Mouse (Mus musculus): ENCODE data around the gene Jph4.

The Jph4 gene

GRCm38 (mm10) chr14:55119421-55120134 is 2.8 kb upstream of the Jph4 start:
- DNase-seq (ENCODE audit: extremely low read depth, low read depth, low spot score), result no peak

DNA sequence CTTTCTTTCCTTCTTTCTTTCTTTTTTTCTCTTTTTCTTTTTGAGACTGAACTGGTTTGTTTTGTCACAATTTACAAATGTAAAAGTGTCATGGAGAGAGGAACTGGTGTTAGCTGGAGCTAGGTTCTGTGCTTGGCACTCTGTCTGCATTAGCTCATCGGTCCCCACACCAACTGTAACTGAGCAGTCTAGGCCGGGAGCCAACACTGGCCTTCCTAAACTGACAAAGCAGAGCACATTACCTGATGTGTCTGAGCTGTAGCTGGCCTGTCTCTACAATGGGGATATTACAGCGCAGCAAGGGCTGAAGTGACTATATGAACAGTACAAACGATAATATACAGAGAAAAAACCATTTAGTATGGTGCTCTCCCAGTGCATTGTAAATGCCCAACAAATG is 2.1 kb upstream of the Jph4 start:
- DNase-seq (ENCODE audit: extremely low read depth, low read depth, low spot score), result no peak

GRCm38 (mm10) chr14:55115846-55116245 is 889 bp downstream of the Jph4 start:
- DNase-seq (ENCODE audit: extremely low read depth, low read depth, low spot score), result no peak

GRCm38 (mm10) chr14:55114759-55115701 is 1.7 kb downstream of the Jph4 start:
- DNase-seq (ENCODE audit: extremely low read depth, low read depth, low spot score), result no peak

- no peak for DNase-seq (ENCODE audit: extremely low read depth, low read depth, low spot score)
These were observed 2.6 kb downstream of the Jph4 start for GRCm38 (mm10) chr14:55113975-55114645.

- no peak for DNase-seq (ENCODE audit: extremely low read depth, low read depth, low spot score)
These were observed 3.3 kb downstream of the Jph4 start for GRCm38 (mm10) chr14:55113351-55113974.

- DNase-seq (ENCODE audit: extremely low read depth, low read depth, low spot score), result no peak
These were observed 5.0 kb downstream of the Jph4 start for GRCm38 (mm10) chr14:55111720-55112119.

- DNase-seq (ENCODE audit: extremely low read depth, low read depth, low spot score), result no peak
These were observed 6.7 kb downstream of the Jph4 start for GRCm38 (mm10) chr14:55110076-55110475.

DNA sequence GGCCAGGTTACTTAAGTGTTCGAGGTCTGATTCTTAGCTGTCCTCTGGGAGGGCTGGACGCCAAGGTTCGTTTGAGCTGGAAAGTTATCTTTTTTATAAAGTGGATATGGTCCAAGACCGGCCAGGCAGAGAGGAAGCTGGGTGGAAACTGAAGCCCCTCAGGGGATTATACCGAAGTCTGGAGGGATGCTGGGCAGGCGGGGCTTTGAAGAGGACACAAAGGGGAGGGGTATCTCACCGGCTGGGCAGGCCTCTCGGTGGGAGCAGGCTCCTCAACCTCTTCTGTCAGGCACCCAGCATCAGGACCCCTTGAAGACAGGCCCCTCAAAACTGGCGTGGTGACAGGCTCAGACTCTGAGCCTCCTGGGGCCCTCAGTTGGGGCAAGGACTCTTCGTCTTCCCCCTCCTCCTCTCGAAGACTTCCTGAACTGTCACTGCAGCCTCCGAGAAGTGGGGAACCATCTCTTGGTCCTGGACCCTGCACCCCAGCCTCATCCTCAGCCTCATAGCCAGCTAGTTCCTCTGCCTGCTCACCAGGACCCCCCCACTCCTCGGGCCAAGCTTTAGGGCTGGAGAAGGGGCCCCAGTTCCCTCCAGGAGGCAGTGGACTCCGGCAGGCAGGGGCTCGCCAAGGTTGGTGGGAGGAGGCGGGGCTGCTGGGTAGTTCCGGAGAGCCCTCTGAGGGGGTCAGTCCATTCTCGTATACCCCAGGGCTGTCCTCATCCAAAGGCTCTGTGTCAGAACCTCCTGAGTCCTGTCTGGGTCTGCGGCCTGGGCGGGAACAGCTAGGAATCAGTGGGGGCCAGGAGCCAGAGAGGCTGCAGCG is 7.5 kb downstream of the Jph4 start:
- no peak for DNase-seq (ENCODE audit: extremely low read depth, low read depth, low spot score)

- DNase-seq (ENCODE audit: extremely low read depth, low read depth, low spot score), result no peak
These were observed 8.4 kb downstream of the Jph4 start for GRCm38 (mm10) chr14:55108202-55108870.

DNA sequence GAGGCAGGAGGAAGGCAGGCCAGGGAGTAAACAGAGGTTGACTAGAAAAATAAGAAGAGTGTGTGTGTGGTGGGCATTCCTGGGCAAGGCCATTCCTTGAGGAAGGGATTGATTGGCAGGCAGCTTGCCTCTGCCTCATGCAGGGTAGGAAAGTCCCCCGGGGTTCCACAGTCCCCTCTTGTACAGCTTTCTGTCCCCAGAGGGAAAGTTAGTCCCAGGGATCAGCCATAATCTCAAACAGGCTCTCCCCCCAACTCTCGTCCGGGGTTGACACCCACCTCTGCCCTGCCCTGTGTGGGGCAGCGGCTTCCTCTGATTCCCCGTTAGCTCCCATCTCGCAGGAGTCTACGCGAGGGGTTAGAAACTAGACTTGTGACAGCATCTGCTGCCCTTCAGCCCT is 9.7 kb downstream of the Jph4 start:
- no peak for DNase-seq (ENCODE audit: extremely low read depth, low read depth, low spot score)

GRCm38 (mm10) chr14:55105836-55106809 is 10.6 kb downstream of the Jph4 start, which contains the start of gene Ap1g2:
Gene Ap1g2, minus strand, starts transcription at chr14:55106593.
- no peak for DNase-seq (ENCODE audit: extremely low read depth, low read depth, low spot score)

- no peak for DNase-seq (ENCODE audit: extremely low read depth, low read depth, low spot score)
These were observed 11.3 kb downstream of the Jph4 start for GRCm38 (mm10) chr14:55105386-55105785.

DNA sequence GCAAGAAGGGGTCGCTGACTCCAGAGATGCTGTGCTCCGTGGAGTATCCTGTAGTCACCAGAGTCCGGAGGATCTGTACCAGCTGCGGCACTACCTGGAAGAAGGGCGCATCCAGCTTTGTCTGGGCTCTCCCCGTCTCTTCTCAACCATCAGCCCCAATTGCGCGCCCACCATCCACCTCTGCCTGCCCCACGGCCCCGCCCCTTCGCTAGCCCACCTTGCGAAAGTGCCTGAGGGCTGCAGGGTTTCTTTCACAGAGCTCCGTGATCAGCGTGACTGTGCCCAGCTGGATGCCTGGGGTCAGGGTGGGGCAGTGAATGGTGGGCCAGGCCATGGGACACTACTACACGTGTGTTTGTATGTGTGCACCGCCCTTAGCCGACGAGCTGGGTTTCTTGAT is 12.4 kb downstream of the Jph4 start:
- no peak for DNase-seq (ENCODE audit: extremely low read depth, low read depth, low spot score)

DNA sequence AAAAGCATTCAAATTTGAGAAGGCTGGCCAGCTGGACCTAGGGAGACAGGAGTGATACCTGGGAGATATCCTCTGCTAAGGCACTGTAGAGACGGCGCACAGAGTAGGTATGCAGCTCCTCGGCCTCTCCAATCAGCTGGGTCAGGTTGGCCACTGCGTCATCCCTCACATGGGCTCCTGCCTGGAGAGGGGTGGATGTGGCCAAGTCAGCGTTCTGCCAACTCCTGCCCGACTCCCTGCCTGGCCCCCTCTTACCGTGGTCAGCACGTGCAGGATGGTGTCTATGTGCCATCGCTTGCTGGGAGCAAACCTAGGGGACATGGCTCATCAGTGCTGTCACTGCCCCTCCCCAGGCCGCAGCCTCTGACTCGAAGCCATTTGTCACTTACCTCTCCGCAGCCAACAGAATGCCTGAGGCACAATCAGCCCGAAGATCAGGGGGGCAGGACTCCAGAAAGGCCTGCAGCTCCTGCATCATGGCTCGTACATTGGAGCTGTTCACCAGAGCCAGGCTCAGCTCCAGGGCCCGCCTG is 14.4 kb downstream of the Jph4 start:
- no peak for DNase-seq (ENCODE audit: extremely low read depth, low read depth, low spot score)

DNA sequence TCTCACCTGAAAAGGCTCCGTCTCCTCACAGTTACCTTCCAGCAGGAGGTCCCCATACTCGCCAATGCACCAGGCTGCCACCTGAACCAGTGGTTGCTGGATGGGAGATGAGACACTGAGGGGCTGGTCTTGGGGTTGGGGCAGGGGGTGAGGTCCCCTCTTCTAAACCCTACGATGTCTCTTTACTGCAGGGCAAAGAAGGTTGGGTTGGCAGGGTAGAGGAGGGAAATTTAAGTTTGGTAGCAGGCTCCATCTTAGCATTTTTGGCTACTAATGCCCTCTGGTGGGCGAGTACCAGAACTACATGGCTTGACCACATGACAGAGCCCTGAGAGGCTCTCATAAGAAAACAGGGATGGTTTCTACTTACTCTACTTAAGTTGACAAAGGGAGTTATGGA is 15.1 kb downstream of the Jph4 start:
- no peak for DNase-seq (ENCODE audit: extremely low read depth, low read depth, low spot score)

GRCm38 (mm10) chr14:55098067-55098466 is 18.7 kb downstream of the Jph4 start:
- no peak for DNase-seq (ENCODE audit: extremely low read depth, low read depth, low spot score)

- no peak for DNase-seq (ENCODE audit: extremely low read depth, low read depth, low spot score)
These were observed 19.1 kb downstream of the Jph4 start for GRCm38 (mm10) chr14:55097646-55098045.
